Mouse (Mus musculus) liver, adult 2 months (tissue): ENCODE measurements around the gene Usp2.

Experiments
- CTCF ChIP-seq: fragments of 200-500 bp; IDR thresholded peaks from 2 replicates; pipeline ENCODE4 v1.5.1; 2011; ENCODE audit warnings: low read depth, low read length, control low read depth
- POLR2A ChIP-seq: fragments of 200-500 bp; IDR thresholded peaks from 2 replicates; pipeline ENCODE4 v1.6.1; 2011; ENCODE audit warnings: low read length, control low read depth; ENCODE audit not compliant: insufficient read depth; ENCODE audit errors: extremely low read depth

DNA sequence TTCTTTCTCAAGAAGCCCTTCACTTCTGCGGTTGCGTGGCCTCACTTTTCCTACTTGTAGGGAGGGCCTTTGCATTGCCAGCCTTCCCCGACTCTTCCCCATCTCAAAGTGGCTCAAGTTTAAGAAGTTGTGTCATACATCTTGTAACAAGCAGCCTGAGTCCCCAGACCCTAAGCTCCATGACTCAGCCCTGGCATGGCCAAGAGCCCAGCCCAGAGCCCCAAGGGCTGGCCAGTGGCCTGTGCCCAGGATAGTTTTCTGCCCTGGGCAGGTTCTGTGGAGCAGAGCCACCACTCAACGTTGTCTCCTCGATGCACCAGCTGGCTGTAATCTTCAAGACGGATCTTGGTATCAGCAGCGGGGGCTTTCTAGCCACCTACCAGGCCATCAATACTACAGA, 38.1 kb downstream of the Usp2 start:
- TF ChIP-seq CTCF: no peak
- TF ChIP-seq POLR2A: no peak
